Mouse (Mus musculus) embryonic facial prominence, embryonic 11.5 days (tissue): ENCODE measurements at regions not wholly inside any gene's neighbourhood (a gene's known extent, or its start where the extent isn't known, plus 50 kb on each side); places are given as distances from the start of the nearest gene placed in this dataset.
"Not testable (repeated sequence)": the region's sequence is repeated elsewhere in the genome, so short reads cannot be mapped to it uniquely, and the experiment has no call there.

Experiments used
- ATAC-seq: fragments of 200-750 bp; cut with Nextera tagmentation; replicated peaks from 2 replicates; pipeline ENCODE4 v1.8.0; 2017; ENCODE audit warnings: low read depth; ENCODE audit not compliant: insufficient number of reproducible peaks, low FRiP score, low TSS enrichment
- DNase-seq: peaks from one replicate; pipeline ENCODE4 v3.0.0-alpha.2; 2015; ENCODE audit warnings: low spot score
- H3K27ac ChIP-seq: fragments of 300-500 bp; sonication (generic); replicated peaks from 2 replicates; pipeline ENCODE4 v1.5.1; 2014; ENCODE audit warnings: mild to moderate bottlenecking, low read depth, low read length, control low read depth
- H3K27me3 ChIP-seq: fragments of 300-500 bp; sonication (generic); 2 replicates; pipeline ENCODE4 v1.6.1; 2014; ENCODE audit warnings: mild to moderate bottlenecking, low read length, moderate library complexity, mixed read lengths; ENCODE audit not compliant: control insufficient read depth, insufficient read depth
- H3K36me3 ChIP-seq: fragments of 300-500 bp; sonication (generic); replicated peaks from 2 replicates; pipeline ENCODE4 v1.6.1; 2014; ENCODE audit warnings: low read depth, mild to moderate bottlenecking, low read length, moderate library complexity, mixed read lengths; ENCODE audit not compliant: control insufficient read depth, insufficient read depth
- H3K4me1 ChIP-seq: fragments of 300-500 bp; sonication (generic); 2 replicates; pipeline ENCODE4 v1.6.1; 2014; ENCODE audit warnings: low read length, mixed read lengths; ENCODE audit not compliant: control insufficient read depth, insufficient read depth
- H3K4me2 ChIP-seq: fragments of 300-500 bp; sonication (generic); 2 replicates; pipeline ENCODE4 v1.6.1; 2014; ENCODE audit warnings: low read depth, mild to moderate bottlenecking, control low read depth, low read length, moderate library complexity
- H3K4me3 ChIP-seq: fragments of 300-500 bp; sonication (generic); 2 replicates; pipeline ENCODE4 v1.5.1; 2014; ENCODE audit warnings: low read depth, low read length, control low read depth
- H3K9ac ChIP-seq: fragments of 300-500 bp; sonication (generic); replicated peaks from 2 replicates; pipeline ENCODE4 v1.6.1; 2014; ENCODE audit warnings: mild to moderate bottlenecking, control low read depth, low read length
- H3K9me3 ChIP-seq: fragments of 300-500 bp; sonication (generic); replicated peaks from 2 replicates; pipeline ENCODE4 v1.6.1; 2016; ENCODE audit warnings: mild to moderate bottlenecking, low read length, inconsistent platforms, mixed read lengths; ENCODE audit not compliant: control insufficient read depth
- WGBS: fragments of 180-500 bp; shearing (Covaris S2); extraction: QIAGEN DNeasy Blood & Tissue Kit; methylation state at CpG from one replicate; pipeline ENCODE4 v1.1.7; 2014; 5-methylcytosine and 5-hydroxymethylcytosine counted together

DNA sequence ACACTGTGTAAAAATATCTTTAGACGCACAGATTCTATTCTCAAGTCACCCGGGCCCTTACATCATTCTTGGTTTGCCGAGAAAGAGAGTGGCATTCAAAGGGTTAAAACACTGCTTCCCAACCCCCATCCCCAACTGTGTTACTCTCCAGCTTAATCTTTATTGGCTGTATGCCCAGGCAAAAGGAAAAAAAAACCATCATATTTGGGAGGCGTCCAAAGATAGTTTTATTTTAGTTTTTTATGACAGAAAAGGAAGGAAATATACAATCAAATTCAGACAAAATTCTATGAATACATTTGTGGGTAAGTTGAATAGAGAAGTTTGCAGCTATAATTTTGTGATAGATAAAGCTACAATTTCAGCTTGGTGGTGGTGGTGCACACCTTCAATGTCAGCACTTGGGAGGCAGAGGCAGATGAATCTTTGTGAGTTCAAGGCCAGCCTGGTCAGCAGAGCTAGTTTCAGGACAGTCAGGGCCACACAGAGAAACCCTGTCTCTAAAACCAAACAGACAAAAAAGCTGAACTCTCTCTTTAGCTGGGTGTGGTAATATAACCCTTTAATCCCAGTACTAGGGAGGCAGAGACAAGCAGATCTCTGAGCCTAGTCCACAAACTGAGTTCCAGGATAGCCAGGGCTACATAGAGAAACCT lies 98.2 kb upstream of the Slc38a2 start:
- Histone ChIP-seq H3K9me3 (no peaks in the 10 kb centered on the region), H3K36me3 (no peaks in the 10 kb centered on the region), H3K4me3 (no peak overlapping the region), H3K27me3 (no peaks in the 10 kb centered on the region), H3K9ac (no peak overlapping the region), H3K4me1 (no peaks in the 10 kb centered on the region), H3K4me2 (no peak overlapping the region), H3K27ac (no peak overlapping the region)
- WGBS, result 83% methylated on average over 4 of the region's 4 CpGs
- DNase-seq (no peak), ATAC-seq (no peak)

DNA sequence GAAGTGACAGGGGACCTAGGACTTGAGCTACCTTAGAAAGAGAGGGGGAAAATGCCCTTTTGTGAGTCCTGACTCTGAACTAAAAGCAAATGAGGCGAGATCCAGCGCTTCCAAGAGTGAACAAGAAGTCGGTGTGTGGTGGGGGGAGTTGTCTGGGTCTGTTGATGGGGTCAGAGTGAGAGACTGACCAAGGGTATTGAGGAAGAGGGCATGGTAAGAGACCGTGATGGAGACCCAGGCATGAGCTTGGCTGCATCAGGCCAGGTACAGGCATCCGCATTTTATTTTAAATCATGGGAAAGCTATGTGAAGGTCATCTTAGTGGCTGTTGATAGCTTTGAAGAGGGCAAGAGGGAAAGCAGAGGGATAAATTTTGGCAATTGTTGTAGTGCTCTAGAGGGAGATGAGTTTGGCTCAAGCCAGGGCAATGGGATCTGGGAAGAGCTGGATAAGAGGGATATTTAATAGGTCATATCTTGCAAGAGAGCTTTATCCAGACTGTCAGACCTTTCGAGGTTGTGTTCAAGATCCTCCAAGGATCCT lies 94.7 kb upstream of the Slc38a2 start:
- 90% methylated on average over 6 of the region's 6 CpGs for WGBS
- H3K9ac ChIP-seq, result no peak overlapping the region
- DNase-seq (no peak), ATAC-seq (no peak)
- H3K4me3 ChIP-seq, result no peak overlapping the region
- no peaks in the 10 kb centered on the region for H3K27me3 ChIP-seq
- no peak overlapping the region for H3K27ac ChIP-seq
- no peaks in the 10 kb centered on the region for H3K36me3 ChIP-seq
- no peak overlapping the region for H3K4me2 ChIP-seq
- H3K4me1 ChIP-seq, result no peaks in the 10 kb centered on the region
- H3K9me3 ChIP-seq, result no peaks in the 10 kb centered on the region

GRCm38 (mm10) chr15:96793251-96793650 lies 93.7 kb upstream of the Slc38a2 start:
- Histone ChIP-seq H3K27ac (no peak overlapping the region), H3K36me3 (no peaks in the 10 kb centered on the region), H3K4me3 (no peak overlapping the region), H3K9ac (no peak overlapping the region), H3K4me2 (no peak overlapping the region), H3K4me1 (no peaks in the 10 kb centered on the region), H3K9me3 (no peaks in the 10 kb centered on the region), H3K27me3 (no peaks in the 10 kb centered on the region)
- 96% methylated on average over 15 of the region's 15 CpGs for WGBS
- no peak for ATAC-seq
- DNase-seq, result no peak

DNA sequence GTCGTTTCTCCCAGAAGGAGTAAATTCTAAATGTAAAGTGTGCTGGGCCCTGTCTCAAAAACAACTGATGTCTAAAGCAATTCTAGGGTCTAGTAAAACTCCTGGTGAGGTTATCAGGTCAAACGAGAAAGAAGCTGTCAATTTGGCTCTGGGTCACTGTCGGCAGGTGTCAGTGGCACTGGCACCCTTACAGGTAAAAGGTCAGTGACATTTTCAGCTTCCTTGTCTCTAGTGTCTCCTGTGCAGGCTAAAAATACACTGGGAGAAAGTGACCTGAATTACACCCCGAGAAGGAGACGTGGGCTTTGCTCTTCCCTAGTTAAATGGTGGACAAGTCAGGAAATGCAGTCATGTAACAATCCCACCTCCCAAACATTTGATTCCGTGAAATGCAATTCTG lies 91.8 kb upstream of the Slc38a2 start:
- ATAC-seq (no peak), DNase-seq (no peak)
- no peaks in the 10 kb centered on the region for H3K4me1 ChIP-seq
- H3K27me3 ChIP-seq, result no peaks in the 10 kb centered on the region
- no peak overlapping the region for H3K4me2 ChIP-seq
- WGBS, result 71% methylated on average over 6 of the region's 6 CpGs
- no peak overlapping the region for H3K27ac ChIP-seq
- no peak overlapping the region for H3K9ac ChIP-seq
- H3K9me3 ChIP-seq, result no peaks in the 10 kb centered on the region
- H3K4me3 ChIP-seq, result no peak overlapping the region
- no peaks in the 10 kb centered on the region for H3K36me3 ChIP-seq

GRCm38 (mm10) chr15:96787921-96788320 lies 88.4 kb upstream of the Slc38a2 start:
- not testable (repeated sequence) for H3K4me1 ChIP-seq, H3K27ac ChIP-seq, H3K27me3 ChIP-seq, H3K36me3 ChIP-seq, H3K4me3 ChIP-seq, ATAC-seq, H3K9me3 ChIP-seq, DNase-seq, H3K9ac ChIP-seq, H3K4me2 ChIP-seq
- 95% methylated on average over 2 of the region's 2 CpGs for WGBS

- Histone ChIP-seq H3K4me1 (no peaks in the 10 kb centered on the region), H3K27me3 (no peaks in the 10 kb centered on the region), H3K9ac (no peak overlapping the region), H3K36me3 (no peaks in the 10 kb centered on the region), H3K27ac (no peak overlapping the region), H3K4me3 (no peak overlapping the region), H3K9me3 (no peaks in the 10 kb centered on the region), H3K4me2 (no peak overlapping the region)
- 91% methylated on average over 7 of the region's 7 CpGs for WGBS
- DNase-seq (no peak), ATAC-seq (no peak)
Measured at GRCm38 (mm10) chr15:96784578-96784977, 85.0 kb upstream of the Slc38a2 start.

- Histone ChIP-seq H3K36me3 (no peaks in the 10 kb centered on the region), H3K27ac (no peak overlapping the region), H3K4me3 (no peak overlapping the region), H3K9ac (no peak overlapping the region), H3K9me3 (no peaks in the 10 kb centered on the region), H3K4me2 (no peak overlapping the region), H3K4me1 (no peaks in the 10 kb centered on the region), H3K27me3 (no peaks in the 10 kb centered on the region)
- DNase-seq (no peak), ATAC-seq (no peak)
- WGBS, result 78% methylated on average over 5 of the region's 5 CpGs
Measured at GRCm38 (mm10) chr15:96781560-96781959, 82.0 kb upstream of the Slc38a2 start.

DNA sequence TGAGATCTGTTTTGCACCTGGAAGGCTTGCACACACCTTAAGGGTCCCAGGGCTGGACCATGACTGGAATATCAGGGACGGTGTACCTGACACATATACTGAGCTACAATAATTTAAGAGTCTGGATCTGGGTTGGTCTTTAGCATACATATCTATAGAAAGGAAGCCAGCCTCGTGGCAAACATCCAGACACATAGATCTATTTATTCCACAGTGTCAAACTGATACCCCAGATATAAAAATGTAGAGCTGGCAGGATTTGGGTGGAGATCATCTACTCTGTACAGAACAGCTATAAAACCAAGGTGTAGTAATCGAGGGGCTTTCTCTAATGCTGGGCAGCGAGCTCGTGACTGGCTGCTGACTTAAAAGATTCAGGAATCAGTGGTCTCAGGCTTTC lies 81.1 kb upstream of the Slc38a2 start:
- no peak for ATAC-seq
- Histone ChIP-seq H3K4me3 (no peak overlapping the region), H3K9me3 (no peaks in the 10 kb centered on the region), H3K27ac (no peak overlapping the region), H3K4me1 (no peaks in the 10 kb centered on the region), H3K4me2 (no peak overlapping the region), H3K27me3 (no peaks in the 10 kb centered on the region), H3K9ac (no peak overlapping the region), H3K36me3 (no peaks in the 10 kb centered on the region)
- no peak for DNase-seq
- WGBS, result 87% methylated on average over 5 of the region's 5 CpGs
